Mouse (Mus musculus): Measurements from ENCODE around the gene Fam3c. TPM values are rescaled to one million over a fixed set of nuclear protein-coding genes. Genes with fewer than 3 reads are reported as not detected.

The Fam3c gene
- total RNA-seq, 2 experiments from 2014 or later: 61.4 to 67.7 TPM

Other genes with a start within 250 kb of the Fam3c start
- under 1 TPM; 0.75 to 0.96 TPM for gene Wnt16, start 68.0 kb downstream of the Fam3c start, total RNA-seq (2021)